Mouse (Mus musculus): ENCODE measurements around the gene Msrb2. TPM values are rescaled to one million over a fixed set of nuclear protein-coding genes. Genes with fewer than 3 reads are reported as not detected.

Gene Msrb2
- total RNA-seq (2021) = 10 to 100 TPM; 22.3 to 22.4 TPM
- long read RNA-seq, experiment 1, transcript Msrb2-201 (5 exons, 1,196 nt) = major isoform, 22 of 33 reads
- long read RNA-seq, experiment 1, partial matches to known transcripts = 1 of 33 reads
- long read RNA-seq, experiment 1, other reads (novel, unspliced or antisense) = 10 of 33 reads
- long read RNA-seq, experiment 2, transcript Msrb2-201 (5 exons, 1,196 nt) = major isoform, 52 of 75 reads
- long read RNA-seq, experiment 2, partial matches to known transcripts = 1 of 75 reads
- long read RNA-seq, experiment 2, other reads (novel, unspliced or antisense) = 22 of 75 reads

DNA sequence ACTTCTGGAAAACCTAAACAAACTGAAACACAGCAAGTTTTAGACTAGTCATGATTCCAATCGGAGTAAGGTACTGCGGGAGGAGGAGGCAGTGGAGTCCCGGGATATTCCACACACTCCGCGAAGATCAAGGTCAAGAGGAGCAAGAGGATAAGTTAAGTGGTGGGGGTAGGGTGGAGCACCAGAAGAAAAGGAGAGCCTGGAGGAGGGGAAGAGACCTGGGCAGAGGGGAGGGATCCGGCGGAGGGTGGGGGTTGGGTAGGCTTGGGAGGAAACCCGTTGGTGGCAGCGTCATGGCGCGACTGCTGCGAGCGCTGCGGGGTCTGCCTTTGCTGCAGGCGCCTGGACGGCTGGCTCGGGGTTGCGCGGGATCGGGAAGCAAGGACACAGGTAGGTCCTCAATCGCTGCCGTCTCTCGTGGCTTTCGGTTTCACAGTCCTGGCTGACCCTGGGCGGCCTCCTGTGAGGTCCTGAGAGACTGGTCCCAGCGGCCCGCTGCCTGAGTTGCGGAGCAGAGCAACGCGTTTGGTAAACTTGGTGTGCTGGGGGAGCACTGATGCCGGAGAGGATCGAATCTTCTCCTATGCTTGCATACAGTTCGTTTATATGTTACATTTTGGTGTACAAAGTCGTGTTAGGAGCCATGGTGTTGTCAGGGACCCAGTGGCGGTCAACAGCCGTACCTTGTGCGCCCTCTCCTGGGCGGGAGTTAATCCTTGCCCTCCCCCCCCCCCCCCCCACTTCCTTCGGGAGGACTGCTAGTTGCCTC is at the start of gene Msrb2:
TSS of gene Msrb2 (plus strand) at position 51 of the 769 bp plus-strand sequence.
- DNase-seq (ENCODE audit: low spot score in 2 of 2) = peak; percentile 58 to 83

DNA sequence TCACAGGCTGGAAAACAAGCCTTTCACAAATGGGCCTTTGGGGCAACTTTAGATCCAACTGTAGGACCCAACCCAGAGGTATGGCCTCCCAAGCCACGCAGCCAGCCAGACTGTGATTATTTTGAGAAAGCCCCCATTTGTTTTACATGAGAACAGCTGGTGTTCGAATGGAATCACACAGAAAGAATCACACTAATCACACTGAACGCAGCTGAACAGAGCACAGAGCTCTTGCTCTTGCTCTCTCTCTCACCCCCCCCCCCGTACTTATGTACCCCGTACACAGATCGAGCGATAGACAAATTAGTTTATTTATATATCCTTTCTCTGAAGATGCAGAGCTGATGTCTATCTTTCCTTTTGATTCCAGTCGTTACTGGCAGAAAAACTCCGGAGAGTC is 48.8 kb upstream of the Msrb2 start:
- DNase-seq (ENCODE audit: low spot score in 2 of 2) = no peak

- no peak for DNase-seq (ENCODE audit: low spot score in 2 of 2)
These were observed 44.9 kb upstream of the Msrb2 start for GRCm38 (mm10) chr2:19326376-19326775.

GRCm38 (mm10) chr2:19327811-19328210 is 43.4 kb upstream of the Msrb2 start:
- no peak for DNase-seq (ENCODE audit: low spot score in 2 of 2)

DNA sequence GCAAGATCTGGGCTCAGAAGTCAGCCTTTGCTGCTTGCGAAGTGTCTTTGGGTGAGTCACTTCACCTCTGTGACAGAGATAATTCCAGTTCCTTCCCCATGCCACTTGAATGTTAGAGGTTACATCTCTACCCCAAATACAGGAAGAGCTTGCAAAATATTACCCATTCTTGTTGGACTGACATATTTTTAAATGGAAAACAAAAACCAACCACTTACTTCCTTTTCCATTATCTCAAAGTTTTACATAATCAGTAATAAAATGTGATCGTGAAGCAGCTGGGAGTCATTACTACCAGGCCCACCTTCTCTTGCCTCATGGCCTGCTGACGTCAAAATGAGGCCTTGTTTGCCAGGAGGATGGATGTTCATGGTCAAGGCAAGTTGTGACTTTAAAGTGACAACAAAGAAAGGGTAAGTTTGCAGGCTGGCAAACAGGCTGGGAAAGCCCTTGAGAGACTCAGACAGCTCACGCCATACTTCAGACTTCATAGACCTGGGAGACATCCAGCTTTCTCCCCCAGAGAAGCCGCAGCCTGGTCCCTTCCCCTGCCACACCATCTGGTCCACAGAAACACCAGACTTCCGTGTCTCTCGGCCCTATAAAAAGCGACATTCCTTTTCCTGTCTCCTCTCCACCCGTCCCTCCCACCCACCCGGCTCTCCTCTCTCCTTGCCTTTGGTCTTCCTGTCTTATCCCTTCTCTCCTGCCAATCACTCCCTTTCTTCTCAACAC is 27.2 kb upstream of the Msrb2 start:
- peak in 1 of 2 experiments; percentile 49 for DNase-seq (ENCODE audit: low spot score in 2 of 2)

DNA sequence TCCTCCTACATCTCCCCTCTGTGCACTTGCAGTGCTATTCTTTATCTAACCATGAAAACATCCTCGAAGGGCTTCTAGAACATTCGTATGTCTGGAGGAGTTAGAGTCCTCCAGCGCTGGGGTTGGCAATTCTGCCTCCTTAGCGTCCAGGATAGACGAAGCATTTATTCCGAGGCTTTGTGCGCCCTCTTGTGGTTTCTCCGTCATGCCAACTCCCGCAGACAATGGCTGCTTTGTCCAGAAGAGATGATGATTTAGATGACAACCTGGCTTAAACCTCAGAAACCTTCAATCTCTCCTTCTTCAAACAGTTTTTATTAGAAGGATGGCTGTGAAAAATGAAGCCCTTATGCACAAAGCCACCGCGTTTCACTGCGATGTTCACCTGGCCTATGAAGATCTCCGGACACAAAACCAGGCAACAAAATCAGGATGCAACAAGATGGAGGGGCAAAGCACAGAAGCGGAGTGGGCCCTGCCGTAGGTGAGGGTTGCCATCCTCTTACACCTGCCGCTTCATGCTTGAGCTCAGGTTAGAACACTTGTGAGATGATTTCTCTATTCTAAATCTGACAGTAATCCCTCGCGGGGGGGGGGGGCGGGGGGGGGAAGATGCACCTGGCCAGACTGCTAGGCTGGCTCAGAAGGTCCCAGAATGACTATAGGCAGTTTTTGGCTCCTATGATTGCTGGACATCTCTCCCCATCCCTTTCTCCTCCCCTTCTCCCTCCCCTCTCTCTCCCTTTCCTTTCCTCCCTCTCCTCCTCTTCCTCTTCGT is 26.4 kb upstream of the Msrb2 start:
- DNase-seq (ENCODE audit: low spot score in 2 of 2) = peak; percentile 89 to 93

GRCm38 (mm10) chr2:19345414-19345964 is 25.8 kb upstream of the Msrb2 start:
- DNase-seq (ENCODE audit: low spot score in 2 of 2) = no peak

- DNase-seq (ENCODE audit: low spot score in 2 of 2) = no peak
These were observed 22.8 kb upstream of the Msrb2 start for GRCm38 (mm10) chr2:19348454-19348853.

DNA sequence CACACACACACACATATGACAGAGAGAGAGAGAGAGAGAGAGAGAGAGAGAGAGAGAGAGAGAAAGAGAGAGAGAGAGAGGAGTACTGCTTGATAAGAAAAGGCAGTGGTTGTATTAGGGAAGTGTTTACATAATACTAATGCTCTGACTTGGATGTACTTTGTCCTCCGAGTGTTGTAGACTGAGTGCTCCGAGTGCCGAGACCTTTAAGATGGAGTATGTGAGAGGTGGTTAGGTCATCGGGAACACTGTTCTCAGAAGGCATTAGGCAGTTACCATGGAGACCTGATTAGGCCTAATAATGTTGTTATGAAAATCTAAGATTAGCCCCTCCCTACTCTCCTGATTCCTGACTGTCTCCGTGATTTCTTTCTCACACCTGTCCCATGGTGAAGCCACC is 21.1 kb upstream of the Msrb2 start:
- DNase-seq (ENCODE audit: low spot score in 2 of 2) = no peak

GRCm38 (mm10) chr2:19351615-19352253 is 19.5 kb upstream of the Msrb2 start:
- DNase-seq (ENCODE audit: low spot score in 2 of 2) = no peak

DNA sequence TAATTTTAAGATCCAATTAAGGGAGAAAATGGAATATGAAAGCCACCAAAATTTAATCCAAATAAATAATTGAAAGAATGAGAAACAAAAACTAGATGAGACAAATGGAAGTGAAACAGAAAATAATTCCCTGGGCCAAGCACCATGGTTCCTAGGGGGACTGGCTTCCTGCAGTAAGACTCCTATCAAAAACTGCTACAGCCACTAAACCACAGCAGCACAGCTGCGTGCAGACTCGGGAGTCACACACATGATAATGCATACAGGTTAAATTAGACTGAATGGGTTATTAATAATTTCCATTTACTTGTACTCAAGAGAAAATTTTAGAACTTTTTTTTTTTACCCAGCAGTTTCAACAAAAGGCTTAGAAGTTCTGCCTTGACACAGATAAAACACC is 18.1 kb upstream of the Msrb2 start:
- DNase-seq (ENCODE audit: low spot score in 2 of 2) = no peak

- no peak for DNase-seq (ENCODE audit: low spot score in 2 of 2)
These were observed 8.4 kb upstream of the Msrb2 start for GRCm38 (mm10) chr2:19362880-19363279.

DNA sequence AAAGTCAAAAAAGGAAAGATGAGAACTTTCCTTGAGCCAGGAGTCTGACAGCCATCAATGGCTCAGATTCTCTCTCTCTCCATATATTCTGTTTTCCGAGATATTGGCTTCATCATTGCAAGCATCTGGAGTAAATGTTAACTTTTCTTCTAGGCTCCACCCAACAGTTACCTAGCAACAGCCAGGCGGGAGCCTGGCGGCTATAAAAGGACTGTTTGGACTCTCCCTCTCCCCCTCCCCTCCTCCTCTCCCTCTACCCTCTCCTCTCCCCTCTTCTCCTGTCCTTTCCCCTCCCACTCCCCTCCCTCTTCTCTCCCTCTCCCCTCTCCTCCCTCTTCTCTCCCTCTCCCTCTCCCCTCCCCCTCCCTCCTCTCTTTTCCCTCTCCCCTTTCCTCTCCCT is 4.8 kb upstream of the Msrb2 start:
- DNase-seq (ENCODE audit: low spot score in 2 of 2) = no peak

DNA sequence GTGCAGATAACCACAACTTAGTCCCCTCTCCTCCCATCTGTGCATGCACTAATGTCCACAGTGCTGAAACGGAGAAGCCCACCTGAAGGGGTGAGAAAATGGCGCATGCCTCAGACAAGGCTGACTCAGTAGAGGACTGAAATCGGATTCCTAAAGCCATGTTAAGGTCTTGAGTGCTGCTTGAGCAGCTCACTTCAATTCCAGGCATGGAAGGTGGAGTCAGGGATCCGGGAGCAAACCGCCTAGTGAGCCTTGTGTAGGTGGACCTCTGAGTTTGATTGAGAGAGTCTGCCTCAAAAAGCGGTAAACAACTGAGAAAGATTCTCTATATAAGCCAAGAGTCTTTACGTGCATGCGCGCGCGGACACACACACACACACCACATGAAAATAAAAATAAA is 4.1 kb upstream of the Msrb2 start:
- no peak for DNase-seq (ENCODE audit: low spot score in 2 of 2)

- no peak for DNase-seq (ENCODE audit: low spot score in 2 of 2)
These were observed 2.5 kb downstream of the Msrb2 start for GRCm38 (mm10) chr2:19373695-19374094.

DNA sequence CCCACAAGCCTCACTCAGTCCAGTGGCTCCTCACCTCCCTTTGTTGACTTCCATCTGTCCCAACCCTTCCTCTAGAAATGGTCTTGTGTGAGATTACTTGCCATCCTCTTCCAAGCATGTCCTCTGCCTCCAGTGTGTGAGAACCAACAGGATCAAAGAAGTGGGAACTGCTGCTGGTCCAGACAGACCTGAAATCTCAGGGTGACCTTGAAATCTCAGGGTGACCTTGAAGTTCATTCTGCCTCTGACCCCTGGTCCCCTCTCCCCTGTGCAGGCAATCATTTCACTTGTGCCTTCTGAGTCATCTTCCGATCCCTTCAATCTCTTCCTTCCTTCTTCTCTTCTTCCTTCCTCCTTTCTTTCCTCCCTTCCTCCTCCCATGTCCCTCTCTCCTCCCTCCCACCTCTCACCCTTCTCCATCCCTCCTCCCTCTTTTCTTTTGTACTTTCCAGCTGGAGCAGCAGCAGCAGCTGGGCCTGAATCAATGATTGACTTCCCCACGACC is 9.3 kb downstream of the Msrb2 start:
- DNase-seq (ENCODE audit: low spot score in 2 of 2) = no peak

- no peak for DNase-seq (ENCODE audit: low spot score in 2 of 2)
These were observed 9.7 kb downstream of the Msrb2 start for GRCm38 (mm10) chr2:19380986-19381385.

GRCm38 (mm10) chr2:19382206-19382605 is 11.0 kb downstream of the Msrb2 start:
- DNase-seq (ENCODE audit: low spot score in 2 of 2) = no peak

DNA sequence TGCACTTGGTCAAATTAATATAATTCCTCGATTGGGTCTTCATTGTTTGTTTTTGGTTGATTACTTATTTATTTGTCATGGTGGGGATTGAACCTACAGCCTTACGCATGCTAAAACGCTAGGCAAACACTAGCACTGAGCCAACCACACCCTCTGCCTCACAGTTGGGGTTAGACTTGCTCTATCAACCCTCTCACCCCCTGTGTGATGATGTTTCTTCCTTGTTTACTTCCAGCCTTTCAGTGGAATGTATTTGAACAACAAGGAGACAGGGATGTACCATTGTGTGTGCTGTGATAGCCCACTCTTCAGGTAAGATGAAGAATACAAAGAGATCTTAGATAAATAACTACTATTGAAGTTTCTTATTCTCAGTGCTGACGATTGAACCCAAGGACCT is 11.8 kb downstream of the Msrb2 start:
- DNase-seq (ENCODE audit: low spot score in 2 of 2) = no peak

DNA sequence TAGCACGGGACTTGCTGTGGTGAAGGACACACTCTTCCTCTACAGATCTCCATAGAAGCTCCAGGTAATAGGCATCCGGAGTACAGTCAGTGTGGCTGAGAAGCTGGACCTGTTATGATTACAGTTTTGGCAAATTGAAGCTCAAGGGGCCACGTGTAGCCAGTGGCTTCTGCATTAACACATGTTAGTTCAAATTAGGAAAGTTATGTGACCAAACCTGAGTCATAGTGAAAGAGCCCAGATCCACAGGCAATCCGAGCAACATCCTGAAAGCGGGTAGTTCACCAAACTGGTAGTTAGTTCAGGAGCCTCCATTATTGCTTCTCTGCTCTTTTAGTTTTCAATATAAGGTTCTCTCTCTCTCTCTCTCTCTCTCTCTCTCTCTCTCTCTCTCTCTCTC is 14.5 kb downstream of the Msrb2 start:
- DNase-seq (ENCODE audit: low spot score in 2 of 2) = no peak
